ENCODE assay signal across 23 mouse cellular contexts in genomic region chr19:27884520-27884919, GRCm38 (mm10).
DNase-seq lines count a peak whose midpoint lies in the region; ATAC-seq and TF ChIP-seq lines count a peak whose summit lies in the region.
"Had no signal": no experiment of that assay in that cellular context is flagged by ENCODE, and none has a peak within 500 bp of the region (broad histone marks: within the 10 kb centered on the region; RNA-seq: fewer than 3 reads in every experiment).

No protein-coding gene starts in this region.

- WGBS in liver, embryonic 16.5 days (ENCODE audit: insufficient replicate concordance): 60% methylated on average over 3 of the region's 3 CpGs
- WGBS in lung, adult 2 months: 92% methylated on average over 3 of the region's 3 CpGs

- peak; percentile 20 for TF ChIP-seq CTCF in E14TG2a.4 (conservative IDR thresholded peaks at IDR 0.05; ENCODE audit: low read length)
- TF ChIP-seq CTCF in lung, adult 2 months (IDR thresholded peaks at IDR 0.05; ENCODE audit: insufficient read depth, low read length): no peak

- peak; percentile 57; the same call in 1 of the 2 replicates for ATAC-seq in erythroid progenitor cell, adult 5-6 weeks (replicated peaks; ENCODE audit: low FRiP score, poor library complexity, severe bottlenecking)
- ATAC-seq in liver, embryonic 16.5 days (ENCODE audit: low read depth): peak; percentile 47; the same call in 1 of the 2 replicates
- ATAC-seq: activated CD4-positive, CD25-positive, alpha-beta regulatory T cell, adult 4 months; hindbrain, postnatal 0 days had no signal

- H3K9ac ChIP-seq in liver, embryonic 16.5 days (ENCODE audit: low read depth, low read length): no peak overlapping the region
- H3K9ac ChIP-seq: lung, embryonic 14.5 days; stomach, embryonic 15.5 days had no signal

- DNase-seq in 416B (ENCODE audit: low read depth): peak; percentile 7
- DNase-seq in lung, adult 2 months: no peak
- DNase-seq in gastrocnemius, postnatal 25 days: no peak
- no peak for DNase-seq in kidney, adult 9 months
- no peak for DNase-seq in embryo, embryonic 9.5 days (ENCODE audit: extremely low spot score)
- DNase-seq: adrenal gland, postnatal 14 days; cerebellum, postnatal 25 days; gastrocnemius, postnatal 36 days; kidney, adult 2 months; kidney, postnatal 25 days; layer of hippocampus, adult 9-11 months; lung, embryonic 14.5 days; lung, postnatal 36 days; right cerebral cortex, postnatal 25 days; thymus, adult 2 months had no signal

- H3K27me3 ChIP-seq in E14TG2a.4 (ENCODE audit: insufficient read depth, low read length): no peaks in the 10 kb centered on the region
- no peaks in the 10 kb centered on the region for H3K27me3 ChIP-seq in liver, embryonic 16.5 days (ENCODE audit: control insufficient read depth, insufficient read depth, low read depth, low read length)
- H3K27me3 ChIP-seq: stomach, embryonic 15.5 days had no signal

- TF ChIP-seq POLR2A in lung, adult 2 months (IDR thresholded peaks at IDR 0.05; ENCODE audit: borderline replicate concordance, extremely low read depth, low read depth, low read length): no peak

- H3K4me2 ChIP-seq in liver, embryonic 16.5 days (ENCODE audit: low read depth, low read length): no peak overlapping the region
- H3K4me2 ChIP-seq: lung, embryonic 14.5 days; stomach, embryonic 15.5 days had no signal

- H3K4me1 ChIP-seq in E14TG2a.4 (replicated peaks; ENCODE audit: low read depth, low read length): no peaks in the 10 kb centered on the region
- H3K4me1 ChIP-seq in liver, embryonic 16.5 days (ENCODE audit: control insufficient read depth, low read depth, low read length): peaks cover 3% of the 10 kb centered on the region; the same call in 1 of the 2 replicates
- no peaks in the 10 kb centered on the region; the same call in 1 of the 2 replicates for H3K4me1 ChIP-seq in lung, adult 2 months (ENCODE audit: control insufficient read depth, insufficient read depth, low read length)
- H3K4me1 ChIP-seq: hindbrain, embryonic 10.5 days; stomach, embryonic 15.5 days had no signal

- no peaks in the 10 kb centered on the region for H3K9me3 ChIP-seq in E14TG2a.4 (ENCODE audit: low read length)
- no peaks in the 10 kb centered on the region for H3K9me3 ChIP-seq in liver, embryonic 16.5 days (replicated peaks; ENCODE audit: control insufficient read depth, low read length)
- H3K9me3 ChIP-seq: hindbrain, embryonic 10.5 days; midbrain, embryonic 10.5 days; stomach, embryonic 15.5 days had no signal

- H3K27ac ChIP-seq in liver, embryonic 16.5 days (ENCODE audit: low read length): no peak overlapping the region
- H3K27ac ChIP-seq: hindbrain, embryonic 10.5 days; hindbrain, postnatal 0 days; midbrain, embryonic 10.5 days; stomach, embryonic 15.5 days had no signal

- H3K4me3 ChIP-seq in E14TG2a.4 (replicated peaks; ENCODE audit: low read length): no peak overlapping the region
- no peak overlapping the region for H3K4me3 ChIP-seq in liver, embryonic 16.5 days (ENCODE audit: low read depth, low read length)
- no peak overlapping the region for H3K4me3 ChIP-seq in lung, adult 2 months (replicated peaks; ENCODE audit: extremely low read depth, low read depth, low read length)
- H3K4me3 ChIP-seq: hindbrain, embryonic 10.5 days; midbrain, embryonic 10.5 days; stomach, embryonic 15.5 days had no signal

- H3K36me3 ChIP-seq in E14TG2a.4 (ENCODE audit: insufficient read depth, low read length): no peaks in the 10 kb centered on the region
- H3K36me3 ChIP-seq in liver, embryonic 16.5 days (ENCODE audit: control insufficient read depth, insufficient read depth): no peaks in the 10 kb centered on the region
- H3K36me3 ChIP-seq: stomach, embryonic 15.5 days had no signal
